Mouse (Mus musculus) cerebellum, adult 2 months (tissue): ENCODE data around the gene Lrrc1. TPM values are rescaled to one million over a fixed set of nuclear protein-coding genes. Genes with fewer than 3 reads are reported as not detected.
A peak's percentile ranks its signal among the peaks of the same experiment; 100 is the strongest.

Experiments
- DNase-seq, 2 experiments: peaks; one replicate each; pipeline ENCODE4 v3.0.0; 2021
- H3K27ac ChIP-seq: fragments of 200-500 bp; 2 replicates; pipeline ENCODE4 v1.5.1; 2012; ENCODE audit warnings: low read length, control low read depth, inconsistent platforms; ENCODE audit not compliant: insufficient read depth
- H3K27me3 ChIP-seq: fragments of 200-500 bp; 2 replicates; pipeline ENCODE4 v1.6.1; 2012; ENCODE audit warnings: inconsistent platforms, mild to moderate bottlenecking, low read length, moderate library complexity; ENCODE audit not compliant: control insufficient read depth, insufficient read depth
- H3K4me1 ChIP-seq: fragments of 200-500 bp; 2 replicates; pipeline ENCODE4 v1.6.1; 2011; ENCODE audit warnings: low read length; ENCODE audit not compliant: control insufficient read depth, insufficient read depth
- H3K4me3 ChIP-seq: fragments of 200-500 bp; replicated peaks from 2 replicates; pipeline ENCODE3; 2011; ENCODE audit warnings: mild to moderate bottlenecking, low read depth, low read length, control low read depth; ENCODE audit not compliant: insufficient read depth
- CTCF ChIP-seq: fragments of 200-500 bp; IDR thresholded peaks from 2 replicates; pipeline ENCODE4 v1.5.1; 2011; ENCODE audit warnings: low read depth, mild to moderate bottlenecking, control low read depth, low read length, moderate library complexity, borderline replicate concordance; ENCODE audit not compliant: insufficient read depth
- POLR2A ChIP-seq: fragments of 200-500 bp; IDR thresholded peaks from 2 replicates; pipeline ENCODE4 v1.6.1; 2011; ENCODE audit warnings: low read length, control low read depth, borderline replicate concordance; ENCODE audit not compliant: insufficient read depth
- WGBS: fragments of 180-500 bp; shearing (Covaris S2); methylation state at CpG from one replicate; pipeline ENCODE4 v1.1.7; 2018; 5-methylcytosine and 5-hydroxymethylcytosine counted together
- polyA plus RNA-seq: library from polyadenylated mRNA; depleted of rRNA; stranded (reverse); fragments of >200 nt; gene quantifications from 2 replicates; pipeline ENCODE4 v1.2.3, GENCODE M21; 2012

Gene Lrrc1
- polyA plus RNA-seq, 1 experiment, result 28.8 TPM

DNA sequence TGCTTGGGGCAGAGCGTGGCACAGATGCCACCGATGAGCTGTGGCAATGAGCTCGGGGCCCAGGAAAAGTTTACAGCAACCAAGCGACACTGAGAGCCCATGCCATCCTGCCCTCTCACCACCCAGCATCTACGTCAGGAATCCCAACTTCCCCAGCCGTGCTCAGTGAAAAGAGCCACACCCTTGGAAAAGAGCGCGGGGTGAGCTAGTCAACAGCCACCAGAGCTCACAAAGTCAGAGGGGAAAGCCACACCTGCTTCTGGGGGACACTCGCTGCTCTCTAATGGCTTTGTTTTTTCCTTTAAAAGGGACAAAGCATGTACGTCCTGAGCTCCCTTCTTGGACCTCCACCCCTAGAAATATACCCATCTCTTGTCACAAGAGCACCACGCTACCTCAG lies 56.1 kb downstream of the Lrrc1 start:
- Histone ChIP-seq H3K27me3 (no peaks in the 10 kb centered on the region), H3K4me1 (no peaks in the 10 kb centered on the region)
- 89% methylated on average over 11 of the region's 11 CpGs for WGBS

DNA sequence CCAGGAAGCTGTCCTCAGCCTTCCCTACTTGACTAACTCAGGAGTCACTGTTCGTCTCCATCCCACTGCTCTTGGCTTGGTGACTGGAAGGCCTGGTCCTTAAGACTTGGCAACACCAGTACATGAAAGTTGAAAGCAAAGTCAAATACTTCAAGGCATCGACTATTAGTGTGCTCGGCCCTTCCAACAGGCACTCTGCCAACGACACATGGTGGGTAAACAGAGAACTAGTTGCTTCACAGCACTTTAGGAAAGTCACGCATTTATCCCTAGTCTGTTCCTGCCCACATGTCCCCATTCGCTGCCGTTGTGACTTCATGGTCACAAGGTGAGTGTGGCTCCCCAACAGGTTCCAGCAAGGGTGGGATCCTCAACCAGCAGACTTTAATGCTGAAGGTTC lies 57.2 kb downstream of the Lrrc1 start:
- 56% methylated on average over 7 of the region's 7 CpGs for WGBS

More for the DNA sequence above, 56.1 kb downstream of the Lrrc1 start:
- Histone ChIP-seq H3K27ac (no peak overlapping the region), H3K4me3 (no peak overlapping the region)
- no peak for DNase-seq
- TF ChIP-seq CTCF (no peak), POLR2A (no peak)

DNA sequence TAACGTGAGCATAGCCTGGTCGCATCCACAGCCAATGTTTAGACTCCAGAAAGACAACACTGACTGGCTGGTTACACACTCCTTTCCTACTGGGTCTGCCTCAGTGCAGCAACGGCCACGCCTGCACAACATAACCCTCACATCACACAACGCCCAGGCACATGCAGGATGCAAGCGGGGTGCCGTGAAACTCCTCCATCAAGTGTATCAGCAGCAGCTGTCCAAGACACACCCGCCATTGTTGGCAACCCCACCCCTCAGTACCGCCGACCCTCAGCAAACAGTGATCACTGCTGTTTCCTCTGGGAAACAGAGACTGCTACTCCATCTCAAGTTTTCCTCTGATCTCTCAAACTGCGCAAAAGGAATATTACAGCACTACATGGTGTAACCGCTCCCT lies 58.8 kb downstream of the Lrrc1 start:
- WGBS, result 78% methylated on average over 12 of the region's 12 CpGs
- TF ChIP-seq CTCF (no peak), POLR2A (no peak)

More for the DNA sequence above, 57.2 kb downstream of the Lrrc1 start:
- H3K4me3 ChIP-seq, result no peak overlapping the region
- no peak for DNase-seq
- no peaks in the 10 kb centered on the region for H3K27me3 ChIP-seq
- no peak overlapping the region for H3K27ac ChIP-seq
- TF ChIP-seq CTCF (no peak), POLR2A (no peak)
- peaks cover 3% of the 10 kb centered on the region for H3K4me1 ChIP-seq

DNA sequence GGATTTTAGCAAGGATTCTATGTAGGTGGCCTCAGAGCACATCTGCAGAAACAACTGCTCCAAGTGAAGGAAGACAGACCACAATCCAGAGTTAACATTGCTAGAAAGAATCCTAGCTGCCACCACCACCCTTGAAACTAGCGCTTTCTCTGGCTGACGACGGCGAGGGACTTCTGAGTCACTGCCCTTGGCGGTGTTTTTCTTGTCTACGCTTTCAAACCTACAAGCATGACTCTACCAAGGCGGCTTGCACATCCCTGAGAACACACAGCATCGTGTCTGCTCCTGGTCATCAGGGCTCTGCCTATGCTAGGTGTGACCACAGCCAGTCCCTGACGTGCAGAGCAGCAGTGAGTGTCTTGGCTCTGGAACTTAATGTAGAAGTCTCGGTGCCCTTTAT lies 59.9 kb downstream of the Lrrc1 start:
- WGBS, result 97% methylated on average over 10 of the region's 10 CpGs
- TF ChIP-seq POLR2A, result no peak
- no peak for TF ChIP-seq CTCF
- Histone ChIP-seq H3K27ac (no peak overlapping the region), H3K27me3 (no peaks in the 10 kb centered on the region), H3K4me3 (no peak overlapping the region), H3K4me1 (peaks cover 11% of the 10 kb centered on the region)
- no peak for DNase-seq

More for the DNA sequence above, 58.8 kb downstream of the Lrrc1 start:
- Histone ChIP-seq H3K27ac (no peak overlapping the region), H3K27me3 (no peaks in the 10 kb centered on the region), H3K4me3 (no peak overlapping the region), H3K4me1 (peaks cover 6% of the 10 kb centered on the region)
- no peak for DNase-seq

DNA sequence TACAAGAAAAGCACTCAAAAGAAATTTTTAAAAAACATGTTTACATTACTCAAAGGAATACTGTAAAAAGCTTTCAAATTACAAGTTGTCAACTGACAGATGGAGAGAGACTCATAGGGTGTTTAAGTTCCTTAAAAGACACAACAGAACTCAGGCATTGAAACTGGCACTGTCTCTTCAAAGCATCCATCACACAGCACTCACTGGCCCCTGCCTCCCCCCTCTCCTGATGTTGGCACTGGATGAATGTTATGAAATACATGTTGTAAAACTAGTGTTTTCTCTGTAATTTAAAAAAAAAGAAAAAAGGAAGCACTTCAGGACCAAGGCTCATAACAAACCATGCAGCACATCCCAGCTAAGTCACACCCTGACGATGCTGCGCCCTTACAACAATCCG lies 61.1 kb downstream of the Lrrc1 start:
- WGBS, result 100% methylated on average over 3 of the region's 3 CpGs
- Histone ChIP-seq H3K27ac (no peak overlapping the region), H3K4me1 (peaks cover 11% of the 10 kb centered on the region), H3K4me3 (no peak overlapping the region), H3K27me3 (no peaks in the 10 kb centered on the region)
- TF ChIP-seq CTCF, result no peak
- TF ChIP-seq POLR2A, result no peak
- no peak for DNase-seq

DNA sequence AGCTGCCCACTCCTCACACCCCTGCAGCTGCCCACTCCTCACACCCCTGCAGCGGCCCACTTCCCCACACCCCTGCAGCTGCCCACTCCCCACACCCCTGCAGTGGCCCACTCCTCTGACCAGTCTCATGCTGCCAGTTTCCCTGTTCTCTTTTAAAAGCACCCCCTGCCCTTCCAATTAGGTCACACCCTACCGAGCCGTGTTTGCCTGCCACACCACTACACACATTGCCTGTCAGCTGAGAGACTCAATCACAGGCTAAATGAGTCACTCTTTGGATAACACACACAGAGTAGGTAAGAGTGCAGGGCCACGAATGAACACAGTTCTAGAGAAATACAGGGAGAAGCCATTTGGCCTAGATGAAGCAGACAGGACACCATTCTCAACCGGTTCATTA lies 62.4 kb downstream of the Lrrc1 start:
- TF ChIP-seq CTCF (no peak), POLR2A (no peak)
- Histone ChIP-seq H3K27me3 (no peaks in the 10 kb centered on the region), H3K4me1 (peaks cover 14% of the 10 kb centered on the region), H3K4me3 (no peak overlapping the region), H3K27ac (no peak overlapping the region)
- WGBS, result 41% methylated on average over 5 of the region's 5 CpGs
- peak; percentile 15 for DNase-seq

DNA sequence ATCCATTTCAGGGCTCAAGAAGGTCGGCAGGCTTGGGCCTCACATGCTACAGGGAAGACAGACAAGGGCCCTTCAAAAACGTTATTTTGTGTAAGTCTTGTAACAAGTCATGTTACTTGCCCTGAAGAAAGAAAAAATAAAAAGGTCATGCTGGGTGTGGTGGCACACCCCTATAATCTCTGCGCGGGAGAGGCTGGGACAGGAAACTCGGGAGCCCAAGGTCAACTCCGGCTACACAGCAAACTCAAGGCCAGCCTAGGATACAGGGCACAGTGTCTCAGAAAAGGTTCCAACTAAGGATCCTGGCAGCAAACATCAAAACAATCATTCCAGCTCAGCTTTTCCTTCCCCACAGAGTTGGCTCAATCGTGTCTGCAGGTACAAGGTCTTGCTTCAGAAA lies 63.3 kb downstream of the Lrrc1 start:
- no peak overlapping the region for H3K27ac ChIP-seq
- H3K27me3 ChIP-seq, result no peaks in the 10 kb centered on the region
- WGBS, result 68% methylated on average over 7 of the region's 7 CpGs
- DNase-seq, result peak; percentile 17 to 18
- TF ChIP-seq CTCF (no peak), POLR2A (no peak)
- H3K4me1 ChIP-seq, result peaks cover 14% of the 10 kb centered on the region
- H3K4me3 ChIP-seq, result no peak overlapping the region

DNA sequence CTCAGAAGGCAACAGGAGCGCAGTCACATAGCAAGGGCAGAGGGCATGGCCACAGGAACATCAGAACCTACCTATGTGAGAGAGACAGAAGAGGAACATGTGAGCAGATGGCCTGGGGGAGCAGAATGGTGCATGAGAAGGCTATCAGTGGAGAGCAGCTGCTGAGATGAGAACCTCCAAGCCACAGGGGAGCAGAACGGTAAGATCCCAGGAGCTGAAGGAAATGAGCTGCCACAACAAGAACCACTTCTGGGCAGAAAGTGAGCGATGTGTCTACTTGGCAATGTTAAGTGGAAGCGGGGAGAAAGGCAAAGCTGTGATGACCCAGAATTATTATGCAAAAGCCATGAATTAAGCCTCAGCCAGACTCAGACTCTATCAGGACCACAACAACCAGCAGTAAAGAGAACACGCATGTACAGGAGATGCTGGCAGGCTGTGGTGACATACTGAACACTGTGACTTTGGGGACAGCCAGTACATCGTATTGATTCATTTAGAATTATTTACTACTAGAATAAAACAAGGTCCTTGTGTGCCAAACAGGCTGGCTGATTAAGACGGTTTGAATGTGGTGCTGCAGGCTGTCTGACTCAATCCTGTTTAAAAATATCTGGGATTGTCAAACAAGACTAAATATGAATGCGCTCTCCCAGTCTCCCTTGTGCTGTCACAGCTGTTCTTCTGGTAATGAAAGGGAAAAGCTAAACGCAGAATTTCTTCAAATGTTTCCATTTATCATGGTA lies 63.9 kb downstream of the Lrrc1 start:
- Histone ChIP-seq H3K4me3 (no peak overlapping the region), H3K4me1 (peaks cover 14% of the 10 kb centered on the region), H3K27ac (no peak overlapping the region), H3K27me3 (no peaks in the 10 kb centered on the region)
- WGBS, result 49% methylated on average over 9 of the region's 9 CpGs
- DNase-seq, result peak; percentile 15 to 18
- TF ChIP-seq CTCF (no peak), POLR2A (no peak)
